Mouse (Mus musculus) lung, adult 2 months (tissue): ENCODE data around the gene Vasn.

Experiments
- CTCF ChIP-seq: fragments of 200-500 bp; IDR thresholded peaks from 2 replicates; pipeline ENCODE4 v1.5.1; 2011; ENCODE audit warnings: mild to moderate bottlenecking, low read length, control low read depth; ENCODE audit not compliant: insufficient read depth
- POLR2A ChIP-seq: fragments of 200-500 bp; IDR thresholded peaks from 2 replicates; pipeline ENCODE4 v1.6.1; 2011; ENCODE audit warnings: low read depth, mild to moderate bottlenecking, control low read depth, low read length, borderline replicate concordance; ENCODE audit errors: extremely low read depth

GRCm38 (mm10) chr16:4656571-4657081 lies 16.9 kb downstream of the Vasn start:
- no peak for TF ChIP-seq POLR2A
- no peak for TF ChIP-seq CTCF
